Mouse (Mus musculus) liver, embryonic 13.5 days (tissue): ENCODE measurements at regions not wholly inside any gene's neighbourhood (a gene's known extent, or its start where the extent isn't known, plus 50 kb on each side); places are given as distances from the start of the nearest gene placed in this dataset.

Experiments
- ATAC-seq: fragments of 200-750 bp; cut with Nextera tagmentation; 2 replicates; pipeline ENCODE4 v1.8.0; 2017; ENCODE audit warnings: low read depth, mild to moderate bottlenecking, moderate number of reproducible peaks, moderate library complexity
- DNase-seq: peaks from one replicate; pipeline ENCODE4 v3.0.0; 2022
- H3K27ac ChIP-seq: fragments of 300-500 bp; sonication (generic); 2 replicates; pipeline ENCODE4 v1.5.1; 2015; ENCODE audit warnings: moderate library complexity, mild to moderate bottlenecking, inconsistent platforms
- H3K27me3 ChIP-seq: fragments of 300-500 bp; sonication (generic); 2 replicates; pipeline ENCODE4 v1.6.1; 2015; ENCODE audit warnings: mild to moderate bottlenecking, inconsistent platforms
- H3K36me3 ChIP-seq: fragments of 300-500 bp; sonication (generic); 2 replicates; pipeline ENCODE4 v1.6.1; 2015; ENCODE audit warnings: mild to moderate bottlenecking, inconsistent platforms
- H3K4me1 ChIP-seq: fragments of 300-500 bp; sonication (generic); replicated peaks from 2 replicates; pipeline ENCODE4 v1.6.1; 2015; ENCODE audit warnings: inconsistent platforms
- H3K4me2 ChIP-seq: fragments of 300-500 bp; sonication (generic); 2 replicates; pipeline ENCODE4 v1.6.1; 2015; ENCODE audit warnings: inconsistent platforms, mild to moderate bottlenecking, moderate library complexity
- H3K4me3 ChIP-seq: fragments of 300-500 bp; sonication (generic); replicated peaks from 2 replicates; pipeline ENCODE4 v1.5.1; 2015; ENCODE audit warnings: mild to moderate bottlenecking, inconsistent platforms
- H3K9ac ChIP-seq: fragments of 300-500 bp; sonication (generic); 2 replicates; pipeline ENCODE4 v1.6.1; 2015; ENCODE audit warnings: mild to moderate bottlenecking, inconsistent platforms
- H3K9me3 ChIP-seq: fragments of 300-500 bp; sonication (generic); replicated peaks from 2 replicates; pipeline ENCODE4 v1.6.1; 2016; ENCODE audit warnings: inconsistent platforms
- WGBS: fragments of 180-500 bp; shearing (Covaris S2); methylation state at CpG from one replicate; pipeline ENCODE4 v1.1.7; 2015; ENCODE audit not compliant: insufficient replicate concordance; 5-methylcytosine and 5-hydroxymethylcytosine counted together

DNA sequence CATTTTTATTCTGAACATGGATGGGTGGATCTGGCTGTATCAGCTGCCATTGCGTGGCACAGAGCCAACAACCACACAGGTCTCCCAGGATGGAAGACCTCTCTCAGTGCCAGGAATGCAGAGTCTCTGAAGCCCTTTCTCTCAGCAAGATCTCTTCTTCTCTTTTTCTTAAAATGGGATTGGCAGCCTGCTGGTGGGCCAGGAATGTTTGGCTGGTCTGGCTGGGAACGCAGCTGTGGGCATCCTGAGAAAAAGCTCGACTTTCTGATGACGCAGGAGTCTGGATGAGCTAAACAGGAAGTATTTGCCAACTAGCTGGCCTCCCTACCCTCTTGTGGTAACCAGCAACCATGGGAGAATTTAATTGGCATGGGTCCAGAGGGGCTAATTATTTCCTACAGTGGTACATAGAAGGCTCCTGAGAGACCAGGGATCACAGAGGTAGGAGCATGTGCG, 89.4 kb upstream of the Lrig1 start:
- H3K27ac ChIP-seq: no peak overlapping the region
- ATAC-seq (no peak), DNase-seq (no peak)
- H3K4me3 ChIP-seq: no peak overlapping the region
- H3K9ac ChIP-seq: no peak overlapping the region
- WGBS: 57% methylated on average over 5 of the region's 5 CpGs
- no peaks in the 10 kb centered on the region for H3K4me1 ChIP-seq
- H3K27me3 ChIP-seq: no peaks in the 10 kb centered on the region
- H3K36me3 ChIP-seq: no peaks in the 10 kb centered on the region
- H3K4me2 ChIP-seq: no peak overlapping the region
- no peaks in the 10 kb centered on the region for H3K9me3 ChIP-seq

DNA sequence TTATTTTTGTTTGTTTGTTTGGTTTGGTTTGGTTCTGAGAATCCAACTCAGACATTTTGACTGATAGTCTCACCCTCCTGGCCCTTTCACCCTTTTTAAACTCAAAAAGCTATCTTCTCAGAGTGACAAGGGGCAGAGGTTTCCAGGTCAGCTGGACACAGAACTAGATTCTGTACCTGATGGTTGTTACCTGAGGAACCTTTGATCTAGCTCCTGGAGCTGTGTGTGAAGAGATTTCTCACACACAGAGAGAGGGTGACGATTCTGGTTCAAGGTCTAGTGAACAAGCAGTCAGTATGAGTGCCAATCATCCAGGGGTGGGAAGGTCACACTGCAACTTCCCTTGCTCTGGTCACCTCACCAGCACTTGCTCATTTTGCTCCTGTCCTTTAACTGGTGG, 83.5 kb upstream of the Lrig1 start:
- 36% methylated on average over 1 of the region's 1 CpGs for WGBS
- Histone ChIP-seq H3K36me3 (no peaks in the 10 kb centered on the region), H3K27ac (no peak overlapping the region), H3K4me3 (no peak overlapping the region), H3K4me2 (no peak overlapping the region), H3K9me3 (no peaks in the 10 kb centered on the region), H3K9ac (no peak overlapping the region), H3K4me1 (0 out of 2 replicates have a peak, but pooled peaks cover 4% of the 10 kb centered on the region), H3K27me3 (no peaks in the 10 kb centered on the region)
- no peak for ATAC-seq
- DNase-seq: no peak

DNA sequence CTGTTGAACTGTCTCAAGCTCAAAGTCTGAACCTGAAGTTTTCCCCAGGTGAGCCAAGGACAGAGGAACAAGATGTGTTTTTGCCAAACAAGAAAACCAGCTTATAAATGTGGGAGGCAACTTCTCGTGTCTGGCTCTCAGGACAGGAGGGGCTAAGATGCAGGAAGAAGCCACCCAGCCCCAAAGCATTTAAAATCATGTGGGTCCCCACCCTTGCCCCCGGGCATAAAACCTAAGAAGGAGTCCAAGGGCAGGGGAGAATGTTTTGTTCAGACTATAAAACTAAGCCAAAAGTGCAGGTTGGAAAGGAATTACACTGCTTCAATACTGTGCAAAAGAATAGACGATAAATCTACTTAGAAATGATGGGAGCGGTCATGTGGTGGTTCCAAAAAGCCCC, 80.7 kb upstream of the Lrig1 start:
- ATAC-seq (no peak), DNase-seq (no peak)
- no peaks in the 10 kb centered on the region for H3K9me3 ChIP-seq
- no peak overlapping the region for H3K9ac ChIP-seq
- no peaks in the 10 kb centered on the region for H3K36me3 ChIP-seq
- 0 out of 2 replicates have a peak, but pooled peaks cover 4% of the 10 kb centered on the region for H3K4me1 ChIP-seq
- no peak overlapping the region for H3K4me3 ChIP-seq
- 58% methylated on average over 4 of the region's 4 CpGs for WGBS
- no peak overlapping the region for H3K4me2 ChIP-seq
- no peak overlapping the region for H3K27ac ChIP-seq
- 0 out of 2 replicates have a peak, but pooled peaks cover 4% of the 10 kb centered on the region for H3K27me3 ChIP-seq

DNA sequence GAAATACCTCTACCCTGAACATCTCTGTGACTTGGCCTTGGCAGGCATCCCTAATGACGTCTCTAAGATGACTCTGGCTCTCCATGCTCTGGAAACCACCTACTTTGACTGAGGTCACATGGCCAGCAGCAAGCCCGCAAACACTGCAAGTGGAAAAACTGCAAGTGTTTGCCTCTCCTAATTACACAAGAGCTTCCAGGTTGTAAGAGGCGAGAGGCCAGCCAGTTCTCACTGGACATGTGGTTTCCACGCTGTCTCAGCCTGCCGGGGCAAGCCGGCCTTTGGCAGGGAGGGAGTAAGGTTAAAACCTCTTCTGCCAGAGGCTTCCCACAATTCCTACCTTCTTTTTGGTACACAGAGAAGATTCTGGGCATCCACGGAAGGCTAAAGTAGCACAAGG, 79.9 kb upstream of the Lrig1 start:
- H3K27me3 ChIP-seq: peaks cover 9% of the 10 kb centered on the region
- H3K9ac ChIP-seq: no peak overlapping the region
- no peak overlapping the region for H3K4me2 ChIP-seq
- no peak overlapping the region for H3K4me3 ChIP-seq
- H3K27ac ChIP-seq: no peak overlapping the region
- no peaks in the 10 kb centered on the region for H3K36me3 ChIP-seq
- ATAC-seq (no peak), DNase-seq (no peak)
- H3K4me1 ChIP-seq: 0 out of 2 replicates have a peak, but pooled peaks cover 4% of the 10 kb centered on the region
- no peaks in the 10 kb centered on the region for H3K9me3 ChIP-seq
- 57% methylated on average over 7 of the region's 7 CpGs for WGBS

DNA sequence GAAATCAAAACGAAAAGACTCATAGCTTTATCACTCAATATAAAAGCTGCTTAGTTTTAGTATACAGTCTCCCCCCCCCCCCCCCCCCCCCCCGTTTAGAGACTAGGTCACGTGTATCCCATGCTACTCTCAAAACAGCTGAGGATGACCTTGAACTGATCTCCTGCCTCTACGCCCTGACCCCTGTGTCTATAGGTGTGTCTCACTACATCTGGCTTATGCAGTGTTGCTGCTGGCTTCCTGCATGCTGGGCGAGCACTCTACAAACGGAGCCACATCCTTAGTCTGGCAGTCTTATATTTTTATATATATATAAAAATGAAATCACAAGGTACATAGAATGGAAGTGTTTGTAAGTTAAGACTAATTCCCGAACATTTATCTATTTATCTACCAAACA, 79.3 kb upstream of the Lrig1 start:
- H3K4me3 ChIP-seq: no peak overlapping the region
- no peak overlapping the region for H3K4me2 ChIP-seq
- ATAC-seq (no peak), DNase-seq (no peak)
- H3K9ac ChIP-seq: no peak overlapping the region
- no peaks in the 10 kb centered on the region for H3K9me3 ChIP-seq
- H3K27ac ChIP-seq: no peak overlapping the region
- no peaks in the 10 kb centered on the region for H3K36me3 ChIP-seq
- 50% methylated on average over 7 of the region's 7 CpGs for WGBS
- 0 out of 2 replicates have a peak, but pooled peaks cover 4% of the 10 kb centered on the region for H3K4me1 ChIP-seq
- peaks cover 15% of the 10 kb centered on the region for H3K27me3 ChIP-seq

DNA sequence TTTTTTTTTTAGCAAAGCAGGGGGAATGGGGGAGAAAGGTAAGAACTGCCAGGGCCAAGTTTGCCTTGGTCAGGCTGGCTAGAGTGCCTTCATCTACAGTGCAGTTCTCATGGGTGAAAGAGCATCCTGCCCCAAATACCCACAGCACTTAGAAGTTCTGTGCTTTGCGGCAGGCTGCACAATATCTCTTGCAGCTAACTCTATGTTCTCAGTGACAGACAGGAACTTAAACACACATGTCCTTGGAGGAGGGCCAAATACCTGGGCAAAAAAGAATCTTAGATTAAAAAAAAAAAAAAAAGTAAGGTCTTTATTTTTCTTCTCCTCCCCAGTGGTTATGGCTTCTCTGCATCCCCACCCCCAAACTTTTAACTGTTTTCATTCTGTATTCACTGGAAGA, 78.8 kb upstream of the Lrig1 start:
- WGBS: 59% methylated on average over 1 of the region's 1 CpGs

DNA sequence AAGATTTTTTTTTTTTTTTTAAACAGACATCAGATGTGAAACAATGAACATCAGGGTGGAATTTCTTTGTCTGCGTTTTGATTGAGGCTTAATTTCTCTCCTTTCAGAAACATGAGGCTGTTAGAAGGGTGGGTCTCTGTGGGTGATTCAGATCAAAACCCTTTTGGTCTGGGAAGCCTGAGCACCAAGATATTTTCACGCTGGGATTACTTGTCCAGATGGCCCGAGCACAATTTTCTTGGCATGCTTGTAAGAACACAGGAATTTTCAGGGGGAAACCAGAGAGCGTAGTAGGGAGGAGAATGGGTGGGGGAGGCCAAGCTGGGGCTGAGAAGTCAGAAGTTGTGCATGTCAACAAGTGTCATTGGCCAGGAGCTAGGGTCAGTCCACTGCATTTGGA, 76.6 kb upstream of the Lrig1 start:
- H3K4me3 ChIP-seq: no peak overlapping the region
- H3K27me3 ChIP-seq: peaks cover 41% of the 10 kb centered on the region
- 0 out of 2 replicates have a peak, but pooled peaks cover 4% of the 10 kb centered on the region for H3K4me1 ChIP-seq
- no peak overlapping the region for H3K4me2 ChIP-seq
- no peaks in the 10 kb centered on the region for H3K9me3 ChIP-seq
- no peak overlapping the region for H3K27ac ChIP-seq
- no peak overlapping the region for H3K9ac ChIP-seq
- ATAC-seq (no peak), DNase-seq (no peak)
- H3K36me3 ChIP-seq: no peaks in the 10 kb centered on the region
- 52% methylated on average over 4 of the region's 4 CpGs for WGBS

More for the DNA sequence above, 78.8 kb upstream of the Lrig1 start:
- Histone ChIP-seq H3K4me1 (0 out of 2 replicates have a peak, but pooled peaks cover 4% of the 10 kb centered on the region), H3K27ac (no peak overlapping the region), H3K27me3 (peaks cover 19% of the 10 kb centered on the region), H3K9ac (no peak overlapping the region), H3K4me2 (no peak overlapping the region), H3K4me3 (no peak overlapping the region), H3K9me3 (no peaks in the 10 kb centered on the region), H3K36me3 (no peaks in the 10 kb centered on the region)
- no peak for ATAC-seq
- no peak for DNase-seq

DNA sequence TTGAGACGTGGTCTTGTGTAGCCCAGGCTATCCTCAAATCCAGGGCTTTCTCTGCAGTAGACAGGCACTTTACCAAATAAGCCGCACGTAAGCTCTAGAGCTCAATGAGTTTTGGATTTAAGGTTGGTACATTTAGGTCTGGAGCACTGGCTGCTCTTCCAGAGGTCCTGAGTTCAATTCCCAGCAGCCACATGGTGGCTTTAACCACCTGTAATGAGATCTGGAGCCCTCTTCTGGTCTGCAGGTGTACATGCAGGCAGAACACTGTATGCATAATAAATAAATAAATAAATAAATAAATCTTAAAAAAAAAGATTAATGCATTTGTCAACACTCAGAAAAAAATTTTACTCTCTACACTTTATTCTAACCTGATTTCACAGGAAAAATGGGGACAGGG, 74.9 kb upstream of the Lrig1 start:
- Histone ChIP-seq H3K4me1 (0 out of 2 replicates have a peak, but pooled peaks cover 2% of the 10 kb centered on the region), H3K4me2 (no peak overlapping the region), H3K36me3 (no peaks in the 10 kb centered on the region), H3K27me3 (peaks cover 44% of the 10 kb centered on the region), H3K4me3 (no peak overlapping the region), H3K9me3 (no peaks in the 10 kb centered on the region), H3K27ac (no peak overlapping the region), H3K9ac (no peak overlapping the region)
- DNase-seq (no peak), ATAC-seq (no peak)
- WGBS: 72% methylated on average over 3 of the region's 3 CpGs

DNA sequence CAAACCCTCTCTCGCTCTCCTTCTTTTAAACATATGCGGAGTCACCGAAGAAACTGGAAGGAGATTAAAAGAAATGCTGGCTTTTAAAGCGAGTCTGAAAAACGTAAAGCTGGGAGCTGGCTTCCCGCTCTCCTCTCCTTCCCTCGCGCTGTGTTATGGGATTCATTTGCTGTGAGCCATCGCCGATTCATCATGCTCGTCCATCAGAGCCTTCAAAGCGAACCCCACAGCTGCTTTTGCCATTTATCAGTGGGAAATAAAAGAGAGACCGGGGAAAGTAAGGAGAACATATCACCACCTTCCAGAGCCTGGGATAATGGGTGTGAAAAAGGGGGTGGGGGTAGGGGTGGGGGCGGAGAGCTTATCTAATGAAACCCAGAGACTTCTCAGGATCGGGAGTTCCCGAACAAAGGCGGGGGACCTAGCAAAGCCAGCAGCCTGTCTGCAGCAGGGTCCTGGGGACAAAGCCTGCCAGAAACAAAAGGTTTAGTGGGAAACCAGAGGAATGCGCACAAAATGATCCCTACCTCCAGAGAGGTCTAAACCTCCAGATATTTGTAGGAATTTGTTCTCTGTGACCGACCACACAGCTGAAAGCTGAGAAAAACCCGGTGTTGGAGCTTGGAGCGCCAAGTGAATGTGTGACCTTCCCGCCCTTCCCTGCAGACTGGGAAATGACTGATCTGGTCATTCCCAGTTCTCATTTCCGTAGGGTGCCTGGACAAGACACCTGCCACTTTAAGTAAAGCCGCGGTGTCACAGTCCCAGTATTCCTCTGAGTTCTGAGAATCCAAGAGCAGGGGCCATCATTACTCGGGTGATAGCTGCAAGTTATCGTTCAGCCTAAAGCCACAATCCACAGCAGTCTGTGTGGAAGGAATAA, 73.9 kb upstream of the Lrig1 start:
- Histone ChIP-seq H3K36me3 (no peaks in the 10 kb centered on the region), H3K9ac (no peak overlapping the region), H3K4me2 (peak overlapping the region; percentile 32), H3K9me3 (no peaks in the 10 kb centered on the region), H3K4me3 (peak overlapping the region; percentile 16; the same call in 1 of the 2 replicates), H3K27me3 (peaks cover 44% of the 10 kb centered on the region), H3K4me1 (no peaks in the 10 kb centered on the region), H3K27ac (no peak overlapping the region)
- WGBS: 6% methylated on average over 27 of the region's 27 CpGs
- DNase-seq (no peak), ATAC-seq (no peak)

DNA sequence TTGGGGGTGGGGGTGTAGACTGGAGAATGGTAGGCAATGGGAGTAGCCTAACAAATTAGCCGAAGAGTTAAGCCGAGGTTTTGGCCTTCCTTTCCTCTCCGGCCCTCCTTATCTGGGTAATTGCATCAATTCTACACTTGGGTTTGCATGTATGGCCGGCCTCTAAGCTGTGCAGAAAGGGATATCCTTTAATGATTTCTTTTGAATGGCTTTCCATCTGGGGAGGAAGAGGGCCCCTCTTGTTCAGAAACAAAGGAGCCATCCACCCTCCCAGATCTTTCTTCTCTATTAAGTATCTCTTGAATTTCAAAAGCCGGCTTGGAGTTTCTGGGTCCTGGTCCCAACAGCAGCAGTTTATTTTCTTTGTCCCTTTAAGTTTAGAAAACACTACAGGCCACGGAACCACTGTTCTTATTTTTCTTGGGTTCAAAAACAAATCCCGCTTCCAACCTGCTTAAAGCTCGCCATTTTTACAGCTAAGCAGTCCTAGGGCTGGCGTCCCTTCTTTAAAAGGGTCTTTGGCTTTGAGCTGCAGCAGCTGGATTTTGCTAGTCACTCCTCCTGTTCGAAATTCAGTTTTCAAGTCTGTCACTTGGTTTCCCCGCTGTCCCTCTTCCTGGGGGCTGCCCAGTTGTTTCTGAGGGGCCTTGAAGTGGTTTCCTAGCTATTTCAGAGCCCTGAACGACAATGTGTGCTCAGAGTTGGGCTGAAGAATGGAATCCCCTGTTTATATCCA, 73.1 kb upstream of the Lrig1 start:
- DNase-seq (no peak), ATAC-seq (no peak)
- 14% methylated on average over 12 of the region's 12 CpGs for WGBS
- Histone ChIP-seq H3K27me3 (peaks cover 44% of the 10 kb centered on the region), H3K9me3 (no peaks in the 10 kb centered on the region), H3K4me3 (no peak overlapping the region; the same call in 1 of the 2 replicates), H3K4me2 (peak overlapping the region; percentile 32), H3K4me1 (no peaks in the 10 kb centered on the region), H3K27ac (no peak overlapping the region), H3K9ac (no peak overlapping the region), H3K36me3 (no peaks in the 10 kb centered on the region)

DNA sequence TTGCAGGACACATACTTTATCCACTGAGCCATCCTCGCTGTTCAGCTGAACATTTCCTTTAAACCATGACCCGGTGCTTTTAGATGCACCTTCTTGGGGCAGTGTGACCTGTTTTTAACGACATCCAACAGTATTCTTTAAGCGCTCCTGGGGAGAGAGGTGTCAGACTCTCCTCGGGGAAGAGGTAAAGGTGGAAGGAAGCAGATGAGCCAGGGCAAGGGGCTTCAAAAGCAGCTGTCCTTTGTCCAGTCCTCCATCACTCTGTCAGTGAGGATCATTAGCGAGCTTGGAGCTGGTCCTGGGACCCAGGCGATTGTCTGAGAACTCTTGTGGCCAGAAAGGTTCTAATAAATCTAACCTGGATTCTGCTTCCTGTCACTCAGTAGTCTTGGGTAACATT, 72.4 kb upstream of the Lrig1 start:
- Histone ChIP-seq H3K9me3 (no peaks in the 10 kb centered on the region), H3K27me3 (peaks cover 44% of the 10 kb centered on the region)
- WGBS: 39% methylated on average over 7 of the region's 7 CpGs

More for the DNA sequence above, 72.4 kb upstream of the Lrig1 start:
- Histone ChIP-seq H3K4me1 (no peaks in the 10 kb centered on the region), H3K9ac (no peak overlapping the region), H3K4me2 (no peak overlapping the region), H3K4me3 (no peak overlapping the region), H3K27ac (no peak overlapping the region), H3K36me3 (no peaks in the 10 kb centered on the region)
- DNase-seq: no peak
- no peak for ATAC-seq
